Mouse (Mus musculus) small intestine, adult 2 months (tissue): ENCODE results near the gene Fbp1.

Source experiments
- CTCF ChIP-seq: fragments of 200-500 bp; IDR thresholded peaks from 2 replicates; pipeline ENCODE4 v1.5.1; 2012; ENCODE audit warnings: low read depth, mild to moderate bottlenecking, control low read depth, inconsistent platforms, low read length, moderate library complexity, mixed read lengths; ENCODE audit not compliant: insufficient replicate concordance, insufficient read length; ENCODE audit errors: extremely low read depth
- POLR2A ChIP-seq: fragments of 200-500 bp; IDR thresholded peaks from 2 replicates; pipeline ENCODE4 v1.6.1; 2012; ENCODE audit warnings: low read depth, mild to moderate bottlenecking, control low read depth, inconsistent platforms, low read length, moderate library complexity

GRCm38 (mm10) chr13:62872252-62872651 lies 15.8 kb downstream of the Fbp1 start:
- TF ChIP-seq CTCF, result no peak
- no peak for TF ChIP-seq POLR2A
